Mouse (Mus musculus): ENCODE data around the gene Zfp526. TPM values are rescaled to one million over a fixed set of nuclear protein-coding genes. Genes with fewer than 3 reads are reported as not detected.

Gene Zfp526
- polyA plus RNA-seq, 1 experiment: 5.4 TPM

DNA sequence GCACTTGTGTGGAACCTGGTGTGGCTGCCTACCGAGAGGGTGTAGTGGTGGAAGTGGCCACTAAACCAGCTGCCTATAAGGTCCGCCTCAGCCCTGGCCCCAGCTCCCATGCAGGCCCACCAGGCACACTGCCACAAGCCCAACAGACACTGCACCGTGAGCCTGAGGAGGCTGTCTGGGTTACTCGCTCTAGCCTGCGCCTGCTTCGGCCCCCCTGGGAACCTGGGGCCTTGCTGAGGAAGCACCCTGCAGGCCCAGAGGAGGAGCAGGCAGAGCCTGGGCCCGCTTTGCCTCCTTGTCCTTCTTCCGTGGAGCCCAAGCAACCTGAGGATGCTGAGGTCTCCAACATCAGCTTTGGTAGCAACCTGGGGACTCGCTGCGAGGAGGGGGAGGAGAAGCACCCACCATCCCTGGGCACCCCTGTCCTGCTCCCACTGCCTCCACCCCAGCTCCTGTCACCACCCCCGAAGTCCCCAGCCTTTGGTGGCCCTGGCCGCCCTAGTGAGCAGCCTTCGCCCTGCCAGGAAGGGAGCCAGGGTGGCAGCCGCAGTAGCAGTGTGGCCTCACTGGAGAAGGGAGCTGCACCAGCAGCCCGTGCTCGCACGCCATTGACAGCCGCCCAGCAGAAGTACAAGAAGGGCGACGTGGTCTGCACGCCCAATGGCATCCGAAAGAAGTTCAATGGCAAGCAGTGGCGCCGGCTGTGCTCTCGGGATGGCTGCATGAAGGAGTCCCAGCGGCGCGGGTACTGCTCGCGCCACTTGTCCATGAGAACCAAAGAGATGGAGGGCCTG, 50.6 kb downstream of the Zfp526 start:
- Histone ChIP-seq H3K79me3 (ENCODE audit: low read depth) (peaks cover 3% of the 10 kb centered on the region), H3ac (ENCODE audit: control insufficient read depth, insufficient read length, low read depth) (no peak overlapping the region), H3K27me3 (ENCODE audit: control insufficient read depth, insufficient read depth, insufficient read length) (no peaks in the 10 kb centered on the region), H3K79me2 (ENCODE audit: control insufficient read depth, insufficient read depth) (no peaks in the 10 kb centered on the region), H3K4me3 (ENCODE audit: insufficient read depth, poor library complexity, severe bottlenecking) (no peak overlapping the region), H3K36me3 (ENCODE audit: control insufficient read depth, insufficient read depth) (no peaks in the 10 kb centered on the region)
- TF ChIP-seq FOSL1 (IDR thresholded peaks at IDR 0.05; ENCODE audit: insufficient read depth, low read length, poor library complexity, severe bottlenecking): no peak
- no peak for TF ChIP-seq USF1 (IDR thresholded peaks at IDR 0.05; ENCODE audit: low read depth)
- TF ChIP-seq CEBPB (IDR thresholded peaks at IDR 0.05; ENCODE audit: low read depth): no peak
- no peak for TF ChIP-seq MAX (IDR thresholded peaks at IDR 0.05)

GRCm38 (mm10) chr7:25272445-25273258, 51.4 kb downstream of the Zfp526 start:
- Histone ChIP-seq H3ac (ENCODE audit: control insufficient read depth, insufficient read length, low read depth) (no peak overlapping the region), H3K79me2 (ENCODE audit: control insufficient read depth, insufficient read depth) (peaks cover 3% of the 10 kb centered on the region), H3K4me3 (ENCODE audit: insufficient read depth, poor library complexity, severe bottlenecking) (no peak overlapping the region), H3K36me3 (ENCODE audit: control insufficient read depth, insufficient read depth) (no peaks in the 10 kb centered on the region), H3K27me3 (ENCODE audit: control insufficient read depth, insufficient read depth, insufficient read length) (no peaks in the 10 kb centered on the region), H3K79me3 (ENCODE audit: low read depth) (peaks cover 3% of the 10 kb centered on the region)
- TF ChIP-seq MYOD1 (IDR thresholded peaks at IDR 0.05; ENCODE audit: control insufficient read depth, insufficient read length, low read depth) (no peak), CTCF (IDR thresholded peaks at IDR 0.05; ENCODE audit: control insufficient read depth, insufficient read depth, insufficient read length) (no peak), MYOG (IDR thresholded peaks at IDR 0.05; ENCODE audit: control insufficient read depth, extremely low read depth, insufficient read length) (no peak), MAX (IDR thresholded peaks at IDR 0.05) (no peak), CEBPB (IDR thresholded peaks at IDR 0.05; ENCODE audit: low read depth) (no peak), USF1 (IDR thresholded peaks at IDR 0.05; ENCODE audit: low read depth) (no peak), FOSL1 (IDR thresholded peaks at IDR 0.05; ENCODE audit: insufficient read depth, low read length, poor library complexity, severe bottlenecking) (no peak)

DNA sequence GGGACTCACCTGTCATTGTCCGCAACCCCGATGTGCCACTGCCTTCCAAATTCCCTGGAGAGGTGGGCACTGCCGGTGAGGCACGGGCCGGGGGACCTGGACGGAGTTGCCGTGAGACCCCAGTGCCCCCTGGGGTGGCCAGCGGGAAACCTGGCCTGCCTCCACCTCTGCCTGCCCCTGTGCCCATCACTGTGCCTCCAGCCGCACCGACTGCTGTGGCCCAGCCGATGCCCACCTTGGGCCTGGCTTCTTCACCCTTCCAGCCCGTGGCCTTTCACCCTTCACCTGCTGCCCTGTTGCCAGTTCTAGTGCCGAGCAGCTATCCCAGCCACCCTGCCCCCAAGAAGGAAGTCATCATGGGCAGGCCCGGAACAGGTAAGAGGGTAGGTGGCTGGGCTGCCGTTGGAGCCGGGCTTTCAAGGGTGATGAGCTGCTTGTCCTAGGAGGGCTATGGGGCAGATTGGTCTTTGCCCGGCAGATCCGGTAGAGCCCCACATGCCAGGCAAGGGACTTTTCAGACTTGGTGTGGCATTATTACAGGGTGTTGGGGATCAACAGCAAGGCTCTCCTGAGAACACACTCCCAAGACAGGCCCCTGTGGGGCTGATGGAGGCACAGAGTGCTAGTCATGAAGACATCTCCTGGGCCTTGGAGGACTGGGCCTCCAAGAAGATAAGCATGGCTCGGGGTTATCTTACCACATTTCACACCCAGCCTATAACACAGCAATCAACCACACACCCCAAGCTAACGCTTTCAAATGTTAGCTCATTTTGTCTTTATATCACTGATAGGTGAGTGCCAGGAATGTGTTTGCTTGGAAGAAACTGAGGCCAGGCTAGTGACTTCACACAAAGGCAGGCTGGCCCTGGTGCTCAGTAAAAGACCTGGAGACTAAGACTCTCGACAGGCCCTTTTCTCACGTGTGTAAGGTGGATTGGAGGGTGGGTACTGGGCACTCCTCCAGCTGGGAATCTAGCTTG, 52.3 kb downstream of the Zfp526 start:
- Histone ChIP-seq H3K79me2 (ENCODE audit: control insufficient read depth, insufficient read depth) (peaks cover 5% of the 10 kb centered on the region), H3ac (ENCODE audit: control insufficient read depth, insufficient read length, low read depth) (no peak overlapping the region), H3K79me3 (ENCODE audit: low read depth) (peaks cover 3% of the 10 kb centered on the region), H3K36me3 (ENCODE audit: control insufficient read depth, insufficient read depth) (no peaks in the 10 kb centered on the region), H3K27me3 (ENCODE audit: control insufficient read depth, insufficient read depth, insufficient read length) (no peaks in the 10 kb centered on the region), H3K4me3 (ENCODE audit: insufficient read depth, poor library complexity, severe bottlenecking) (no peak overlapping the region)
- TF ChIP-seq MYOG (IDR thresholded peaks at IDR 0.05; ENCODE audit: control insufficient read depth, extremely low read depth, insufficient read length) (no peak), MAX (IDR thresholded peaks at IDR 0.05) (no peak), USF1 (IDR thresholded peaks at IDR 0.05; ENCODE audit: low read depth) (no peak), CTCF (IDR thresholded peaks at IDR 0.05; ENCODE audit: control insufficient read depth, insufficient read depth, insufficient read length) (no peak), MYOD1 (IDR thresholded peaks at IDR 0.05; ENCODE audit: control insufficient read depth, insufficient read length, low read depth) (no peak), CEBPB (IDR thresholded peaks at IDR 0.05; ENCODE audit: low read depth) (no peak), FOSL1 (IDR thresholded peaks at IDR 0.05; ENCODE audit: insufficient read depth, low read length, poor library complexity, severe bottlenecking) (no peak)

GRCm38 (mm10) chr7:25274571-25274970, 53.3 kb downstream of the Zfp526 start:
- no peak overlapping the region for H3ac ChIP-seq (ENCODE audit: control insufficient read depth, insufficient read length, low read depth)
- peaks cover 2% of the 10 kb centered on the region for H3K79me3 ChIP-seq (ENCODE audit: low read depth)
- no peaks in the 10 kb centered on the region for H3K27me3 ChIP-seq (ENCODE audit: control insufficient read depth, insufficient read depth, insufficient read length)
- peaks cover 5% of the 10 kb centered on the region for H3K79me2 ChIP-seq (ENCODE audit: control insufficient read depth, insufficient read depth)
- H3K4me3 ChIP-seq (ENCODE audit: insufficient read depth, poor library complexity, severe bottlenecking): no peak overlapping the region
- no peaks in the 10 kb centered on the region for H3K36me3 ChIP-seq (ENCODE audit: control insufficient read depth, insufficient read depth)
- TF ChIP-seq MAX (IDR thresholded peaks at IDR 0.05): no peak
- no peak for TF ChIP-seq CTCF (IDR thresholded peaks at IDR 0.05; ENCODE audit: control insufficient read depth, insufficient read depth, insufficient read length)
- TF ChIP-seq MYOG (IDR thresholded peaks at IDR 0.05; ENCODE audit: control insufficient read depth, extremely low read depth, insufficient read length): no peak
- no peak for TF ChIP-seq CEBPB (IDR thresholded peaks at IDR 0.05; ENCODE audit: low read depth)
- TF ChIP-seq FOSL1 (IDR thresholded peaks at IDR 0.05; ENCODE audit: insufficient read depth, low read length, poor library complexity, severe bottlenecking): no peak
- no peak for TF ChIP-seq USF1 (IDR thresholded peaks at IDR 0.05; ENCODE audit: low read depth)
- no peak for TF ChIP-seq MYOD1 (IDR thresholded peaks at IDR 0.05; ENCODE audit: control insufficient read depth, insufficient read length, low read depth)

GRCm38 (mm10) chr7:25274996-25275395, 53.8 kb downstream of the Zfp526 start:
- no peaks in the 10 kb centered on the region for H3K27me3 ChIP-seq (ENCODE audit: control insufficient read depth, insufficient read depth, insufficient read length)
- H3K79me2 ChIP-seq (ENCODE audit: control insufficient read depth, insufficient read depth): peaks cover 5% of the 10 kb centered on the region
- no peaks in the 10 kb centered on the region for H3K36me3 ChIP-seq (ENCODE audit: control insufficient read depth, insufficient read depth)
- no peak overlapping the region for H3K4me3 ChIP-seq (ENCODE audit: insufficient read depth, poor library complexity, severe bottlenecking)
- H3ac ChIP-seq (ENCODE audit: control insufficient read depth, insufficient read length, low read depth): no peak overlapping the region
- H3K79me3 ChIP-seq (ENCODE audit: low read depth): peaks cover 1% of the 10 kb centered on the region
- TF ChIP-seq MYOD1 (IDR thresholded peaks at IDR 0.05; ENCODE audit: control insufficient read depth, insufficient read length, low read depth) (no peak), CTCF (IDR thresholded peaks at IDR 0.05; ENCODE audit: control insufficient read depth, insufficient read depth, insufficient read length) (no peak), CEBPB (IDR thresholded peaks at IDR 0.05; ENCODE audit: low read depth) (no peak), USF1 (IDR thresholded peaks at IDR 0.05; ENCODE audit: low read depth) (no peak), MYOG (IDR thresholded peaks at IDR 0.05; ENCODE audit: control insufficient read depth, extremely low read depth, insufficient read length) (no peak), MAX (IDR thresholded peaks at IDR 0.05) (no peak), FOSL1 (IDR thresholded peaks at IDR 0.05; ENCODE audit: insufficient read depth, low read length, poor library complexity, severe bottlenecking) (no peak)
